Mouse (Mus musculus) induced T-regulatory cell, adult 2 months (primary cell): ENCODE measurements around the gene Fgf9.

ENCODE experiments used
- DNase-seq: peaks from one replicate; pipeline ENCODE4 v3.0.0-alpha.2; 2012; ENCODE audit warnings: low read depth

Fgf9 gene

DNA sequence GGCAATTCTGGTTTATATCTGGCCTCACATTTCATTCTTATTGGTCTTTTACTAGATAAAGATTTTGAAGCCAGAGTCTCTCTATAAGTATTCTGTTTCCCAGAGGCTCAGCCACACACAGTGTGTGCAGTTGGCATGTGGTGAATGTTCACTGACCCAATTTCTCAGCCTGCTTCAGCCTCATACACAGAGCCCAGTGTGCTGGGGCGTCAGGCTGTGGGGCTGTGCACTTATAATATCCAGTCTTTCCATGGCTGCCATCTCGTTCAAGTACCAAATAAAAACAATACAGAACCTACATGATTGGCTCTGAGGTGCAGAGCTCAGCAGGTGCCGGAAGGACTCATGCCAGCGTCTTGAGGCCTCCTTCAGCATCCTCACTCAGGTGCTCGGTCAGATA lies 19.1 kb downstream of the Fgf9 start:
- DNase-seq = no peak

DNA sequence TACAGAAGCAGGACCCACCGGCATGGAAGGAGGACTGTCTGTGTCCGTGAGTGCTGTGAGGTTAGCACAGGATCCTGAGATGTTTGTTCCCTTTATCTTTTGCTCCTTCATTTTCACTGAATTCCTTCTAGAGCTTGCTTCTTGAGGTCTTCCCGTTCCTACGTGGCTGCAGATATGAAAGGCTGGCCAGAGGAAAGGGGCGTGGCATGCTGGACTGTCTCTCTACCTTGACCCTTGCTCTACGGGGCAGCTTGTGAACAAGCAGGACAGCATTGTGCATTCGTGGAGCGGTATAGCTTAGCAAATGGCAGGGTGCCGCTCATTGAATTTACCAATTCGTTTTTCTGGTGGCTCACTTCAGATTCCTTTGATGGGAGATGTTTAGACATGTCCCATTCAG lies 21.0 kb downstream of the Fgf9 start:
- DNase-seq = no peak

DNA sequence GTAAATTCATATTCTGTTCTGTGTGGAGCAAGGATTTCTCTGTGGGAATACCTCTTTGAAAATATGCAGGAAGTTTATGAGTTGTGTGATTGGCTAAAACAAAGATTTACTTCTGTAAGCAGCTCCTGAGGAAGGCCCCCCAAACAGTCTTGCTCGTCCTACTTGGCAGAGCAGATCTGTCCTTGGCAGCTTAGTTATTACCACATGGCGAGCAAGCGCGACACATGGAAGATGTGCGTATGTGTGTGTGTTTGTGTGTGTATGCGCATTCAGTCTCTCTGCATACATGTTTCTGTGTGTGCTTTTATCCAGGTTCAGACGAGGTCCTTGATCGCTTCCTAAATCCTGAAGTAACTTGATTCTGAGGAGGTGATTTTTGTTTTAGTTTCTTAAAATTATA lies 29.3 kb downstream of the Fgf9 start:
- DNase-seq = no peak

DNA sequence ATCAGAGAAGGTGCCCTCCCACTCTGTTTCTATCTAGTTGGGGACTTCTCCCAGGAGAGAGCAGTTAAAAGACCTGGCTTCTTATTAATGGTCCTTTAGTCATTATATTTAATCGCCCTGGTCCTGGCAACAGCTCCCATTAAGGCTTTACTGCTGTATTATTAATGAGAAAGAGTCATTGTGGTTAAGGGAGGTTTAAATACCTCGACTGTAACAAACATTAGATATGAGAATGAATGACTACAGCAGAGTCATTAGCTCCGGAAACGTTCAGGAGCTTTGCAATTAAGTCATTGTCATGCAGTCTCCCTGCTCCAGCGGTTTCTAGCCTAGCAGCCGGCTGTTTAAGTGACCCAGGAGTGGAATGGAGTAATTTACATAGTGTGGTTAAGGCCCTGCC lies 31.0 kb downstream of the Fgf9 start:
- DNase-seq = no peak

DNA sequence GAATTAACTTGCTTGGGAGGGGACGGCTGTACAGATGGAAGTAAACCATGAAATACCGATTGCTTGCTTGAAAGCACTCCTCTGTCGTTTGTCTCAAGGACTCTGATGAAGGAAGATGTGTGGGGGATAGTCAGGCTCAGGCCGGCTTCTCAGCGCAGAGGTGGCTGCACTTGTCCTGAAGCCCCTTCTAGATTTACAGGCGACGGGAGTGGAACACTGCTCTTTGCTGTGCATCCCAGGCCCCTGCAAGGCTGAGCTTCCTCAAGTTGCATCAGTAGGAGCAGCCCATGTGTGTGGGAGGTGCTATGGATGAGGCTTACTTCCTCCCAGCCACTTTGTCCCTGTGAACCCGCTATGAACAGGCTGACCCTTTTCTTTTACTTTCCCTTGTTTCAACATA lies 33.9 kb downstream of the Fgf9 start:
- no peak for DNase-seq

DNA sequence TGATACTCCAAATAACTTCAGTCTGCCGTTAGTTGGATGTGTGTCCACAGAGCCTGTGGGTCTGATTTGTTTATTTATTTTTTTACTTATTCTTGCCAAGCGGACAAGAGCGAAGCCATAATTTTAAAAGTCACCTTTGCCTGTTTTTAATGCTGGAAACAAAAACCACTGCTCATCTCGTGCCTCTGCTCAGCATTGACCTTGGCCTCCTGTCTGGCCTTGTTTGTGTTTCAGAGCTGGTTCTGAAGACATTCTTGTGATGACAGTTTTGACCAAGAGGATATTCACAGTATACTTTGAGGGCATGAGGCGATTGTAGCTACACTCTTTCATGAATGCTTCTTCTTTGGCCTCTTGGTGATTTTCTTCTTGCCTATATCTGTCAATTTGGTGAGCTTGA lies 35.2 kb downstream of the Fgf9 start:
- DNase-seq = no peak

DNA sequence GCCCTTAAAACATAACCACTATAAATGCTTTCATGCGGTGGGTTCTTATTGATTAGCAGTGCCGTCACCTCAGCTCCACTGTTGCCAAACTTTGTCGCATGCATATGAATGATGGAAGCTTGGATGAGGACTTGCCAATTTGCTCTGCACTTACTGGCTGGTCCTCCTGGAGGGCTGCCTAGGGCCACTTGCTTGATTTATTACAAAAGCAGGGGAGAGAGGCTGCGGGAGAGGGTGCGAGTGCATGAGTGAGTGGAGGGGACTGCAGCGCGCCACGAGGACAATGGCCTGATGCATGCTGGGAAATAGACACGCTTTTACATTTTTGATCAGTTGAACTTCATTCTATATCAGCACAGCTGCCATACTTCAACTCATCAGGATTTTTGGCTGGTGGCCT lies 39.3 kb downstream of the Fgf9 start:
- DNase-seq = no peak

DNA sequence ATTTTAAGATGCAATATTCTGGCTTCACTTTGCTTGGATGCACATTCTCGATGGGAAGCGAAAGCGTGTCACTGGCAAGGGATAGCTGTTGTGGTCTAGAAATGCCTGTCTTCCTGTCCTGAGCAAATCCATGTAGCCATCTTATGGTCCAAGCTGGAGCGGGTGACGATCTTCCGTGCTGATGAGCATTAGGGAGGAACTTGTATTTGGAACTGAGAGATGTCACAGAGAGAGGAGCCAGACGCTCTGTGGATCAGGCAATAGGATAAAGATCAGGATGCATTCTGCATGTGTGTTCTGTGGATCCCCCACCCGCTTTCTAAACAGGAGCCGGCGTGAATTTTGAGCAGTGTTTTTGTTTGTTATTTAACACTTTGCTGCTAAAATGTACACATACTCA lies 41.2 kb downstream of the Fgf9 start:
- no peak for DNase-seq

DNA sequence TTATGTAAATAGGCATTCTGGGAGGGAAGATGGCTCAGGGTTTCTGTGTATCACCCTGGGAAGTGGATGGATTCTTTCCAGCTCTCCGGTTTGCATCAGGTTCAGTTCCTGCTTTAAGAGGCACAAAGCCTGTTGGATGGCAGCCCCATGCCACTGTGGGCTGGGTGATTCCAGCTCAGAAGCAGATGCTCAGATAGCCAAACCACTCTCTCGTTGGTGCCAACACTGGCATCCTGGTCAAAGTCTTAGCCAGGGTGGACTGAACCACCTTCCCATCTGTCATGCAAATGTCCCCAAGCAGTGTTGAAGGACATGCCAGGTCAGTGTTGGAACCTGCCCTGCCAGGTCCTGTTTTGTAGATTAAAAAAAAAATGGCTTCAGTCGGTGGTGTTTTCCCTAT lies 42.0 kb downstream of the Fgf9 start:
- no peak for DNase-seq

DNA sequence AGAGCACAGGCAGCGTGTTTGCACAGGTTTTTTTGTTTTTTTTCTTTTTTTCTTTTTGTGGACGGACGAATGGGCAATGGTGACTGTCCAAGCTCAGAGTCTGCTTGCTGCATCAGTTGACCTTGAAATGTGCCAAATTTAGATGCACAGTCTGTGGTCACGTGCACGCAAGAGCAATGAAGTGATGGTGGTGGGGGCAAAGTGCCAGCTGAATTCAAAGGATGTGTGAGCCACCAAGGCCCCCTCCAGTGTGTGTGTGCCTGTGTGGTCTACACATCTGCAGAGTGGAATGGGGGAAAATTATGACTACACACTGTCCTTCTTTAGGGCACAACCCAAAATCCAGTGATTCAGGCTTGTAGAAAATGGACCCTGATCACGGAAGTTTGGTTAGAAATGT lies 42.8 kb downstream of the Fgf9 start:
- DNase-seq = no peak

DNA sequence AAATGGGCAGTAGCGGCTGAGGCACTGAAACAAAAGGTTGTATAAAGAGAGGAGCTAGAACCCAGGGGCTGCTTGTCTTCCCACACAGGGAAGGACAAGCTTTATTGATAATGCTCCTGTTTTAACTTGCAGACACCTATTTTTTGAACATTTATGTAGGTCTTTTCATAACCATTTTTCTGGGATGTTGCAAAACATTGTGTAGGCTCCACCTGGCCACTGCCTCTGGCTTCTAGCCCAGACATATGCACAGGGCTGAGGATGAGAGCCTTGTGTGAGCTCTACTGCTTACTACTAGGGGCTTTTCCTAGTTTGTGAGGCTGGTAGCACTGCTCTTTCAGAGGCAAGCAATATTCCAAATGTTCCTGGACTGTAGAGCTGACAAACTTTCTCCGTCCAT lies 43.8 kb downstream of the Fgf9 start:
- no peak for DNase-seq

DNA sequence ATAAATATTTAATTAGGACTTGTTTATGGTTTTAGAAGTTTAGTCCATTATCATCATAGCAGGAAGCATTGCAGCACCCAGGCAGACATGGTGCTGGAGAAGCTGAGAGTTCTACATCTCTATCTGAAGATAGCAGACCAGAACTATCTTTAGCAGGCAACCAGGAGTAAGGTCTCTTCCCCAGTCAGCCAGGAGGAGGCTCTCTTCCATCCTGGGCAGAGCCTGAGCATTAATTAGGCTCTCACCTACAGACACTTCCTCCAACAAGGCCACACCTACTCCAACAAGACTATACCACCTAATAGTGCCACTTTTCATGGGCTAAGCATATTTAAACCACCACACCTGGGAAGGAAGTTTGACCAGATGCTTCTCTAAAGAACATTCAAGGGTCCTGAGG lies 54.3 kb downstream of the Fgf9 start:
- DNase-seq = no peak

DNA sequence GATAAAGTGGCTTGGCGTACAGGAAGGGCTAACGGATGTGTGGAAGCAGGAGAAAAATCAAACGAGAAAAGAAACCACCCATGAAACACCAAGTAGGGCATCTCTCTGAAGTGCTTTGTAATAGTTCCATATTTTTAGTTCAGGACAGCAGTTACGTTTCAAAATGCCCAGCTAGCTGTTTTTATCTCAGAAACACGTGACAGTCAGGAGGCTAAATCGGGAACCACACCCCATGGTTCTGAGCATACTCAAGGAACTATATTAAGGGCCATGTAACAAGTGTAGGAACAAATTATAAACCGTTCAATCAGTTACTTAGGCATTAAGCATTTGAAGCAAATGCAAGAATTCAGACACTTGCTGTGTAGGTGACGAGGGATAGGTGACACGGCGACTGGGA lies 56.2 kb downstream of the Fgf9 start:
- no peak for DNase-seq

DNA sequence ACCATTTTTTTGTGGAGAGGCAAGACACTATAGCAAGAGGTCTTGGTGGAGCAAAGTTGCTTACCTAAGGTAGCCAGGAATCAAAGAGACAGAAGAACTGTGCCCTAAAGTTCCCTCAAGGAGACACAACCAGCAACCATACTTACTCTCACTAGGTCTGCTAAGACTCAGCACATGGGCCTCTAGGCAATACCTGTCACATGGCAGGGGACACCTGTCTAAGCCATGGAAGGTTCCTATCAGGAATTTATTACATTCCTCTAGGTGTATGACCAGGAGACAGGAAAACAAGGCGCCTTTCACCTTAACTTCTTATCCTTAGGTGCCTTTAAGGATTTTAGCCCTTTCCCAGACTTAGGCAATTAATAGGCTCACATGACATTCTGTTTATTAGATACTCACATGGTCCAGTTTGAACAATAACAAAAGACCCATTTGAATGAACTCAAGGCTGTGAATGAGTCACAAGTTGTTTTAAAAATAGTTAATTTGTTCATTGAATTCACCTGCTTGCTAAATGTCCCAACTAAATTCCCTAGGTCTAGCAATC lies 69.2 kb downstream of the Fgf9 start:
- DNase-seq = no peak

DNA sequence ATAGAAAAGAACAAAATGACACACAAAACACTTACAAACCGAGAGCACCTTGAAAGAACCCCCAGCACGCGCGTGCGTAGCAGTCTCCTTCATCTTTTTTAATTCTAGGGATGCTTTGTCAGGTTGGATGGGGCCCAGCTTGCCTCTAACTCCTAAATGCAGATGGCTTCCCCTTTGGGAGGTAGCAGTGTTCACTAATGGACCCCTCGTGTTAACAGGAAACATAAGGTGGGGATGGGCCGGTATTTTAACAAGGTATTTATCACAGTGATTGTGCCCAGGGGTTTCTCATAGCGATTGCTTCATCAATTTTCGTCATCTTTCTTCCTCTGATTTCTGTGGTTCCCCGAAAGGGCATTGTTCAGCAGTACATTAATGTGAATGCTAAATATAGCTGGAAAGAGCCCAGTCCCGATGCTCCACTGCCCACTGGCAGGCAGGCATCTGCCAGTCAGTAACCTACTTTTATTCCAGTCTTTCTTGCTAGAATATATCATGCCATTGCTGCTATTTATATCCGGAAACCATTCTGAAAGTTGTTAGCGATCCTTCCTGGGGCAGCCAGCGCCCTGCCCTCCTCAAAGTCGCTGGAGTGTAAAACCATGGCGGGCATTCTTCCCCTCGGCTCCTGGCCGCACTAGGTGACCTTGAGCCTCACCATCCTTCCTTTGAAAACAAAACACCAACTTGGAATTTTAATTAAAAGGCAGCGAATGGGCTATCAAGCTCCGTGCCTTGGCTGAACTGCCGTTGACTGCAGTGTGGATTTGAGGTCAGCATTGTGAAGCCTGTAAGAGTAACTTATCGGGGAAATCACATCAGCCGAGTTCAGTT lies 79.5 kb downstream of the Fgf9 start:
- no peak for DNase-seq

DNA sequence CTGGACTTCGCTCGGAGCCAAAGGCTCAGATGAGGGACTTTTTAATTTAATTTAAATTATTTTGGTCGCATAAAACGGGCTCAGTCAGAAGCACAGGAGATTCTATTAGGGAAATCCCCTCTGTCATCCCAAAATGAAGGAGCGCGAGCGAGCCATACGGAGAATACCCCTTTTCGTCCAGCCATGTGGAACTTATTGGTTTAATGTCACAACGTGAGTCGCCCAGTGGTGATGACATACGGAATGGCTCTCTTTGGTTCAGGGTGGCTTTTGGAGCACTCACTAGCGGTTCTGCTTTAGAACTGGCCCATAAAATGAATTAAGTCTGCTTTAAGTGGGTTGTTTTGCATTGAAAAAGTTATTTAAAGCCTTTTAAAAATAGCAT lies 80.1 kb downstream of the Fgf9 start:
- DNase-seq = no peak

DNA sequence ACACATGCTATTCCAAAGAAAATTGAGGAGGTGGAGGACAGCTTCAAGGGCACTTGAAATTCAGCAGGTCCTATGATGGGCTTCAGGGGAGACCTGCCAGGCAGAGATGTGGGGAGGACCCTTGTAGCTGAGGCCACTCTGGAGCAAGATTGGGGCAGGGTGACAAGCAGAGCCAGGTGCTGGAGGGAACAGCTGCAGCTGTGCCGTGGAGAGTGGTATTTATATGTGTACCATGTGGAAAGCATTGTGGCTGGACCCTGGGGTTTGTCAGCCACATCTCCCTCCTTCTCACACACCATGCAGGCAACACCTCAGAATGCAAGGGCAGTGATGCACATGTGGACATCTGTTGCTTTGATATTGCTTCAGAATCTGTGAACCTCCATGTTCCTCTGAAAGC lies 81.8 kb downstream of the Fgf9 start:
- DNase-seq = no peak

DNA sequence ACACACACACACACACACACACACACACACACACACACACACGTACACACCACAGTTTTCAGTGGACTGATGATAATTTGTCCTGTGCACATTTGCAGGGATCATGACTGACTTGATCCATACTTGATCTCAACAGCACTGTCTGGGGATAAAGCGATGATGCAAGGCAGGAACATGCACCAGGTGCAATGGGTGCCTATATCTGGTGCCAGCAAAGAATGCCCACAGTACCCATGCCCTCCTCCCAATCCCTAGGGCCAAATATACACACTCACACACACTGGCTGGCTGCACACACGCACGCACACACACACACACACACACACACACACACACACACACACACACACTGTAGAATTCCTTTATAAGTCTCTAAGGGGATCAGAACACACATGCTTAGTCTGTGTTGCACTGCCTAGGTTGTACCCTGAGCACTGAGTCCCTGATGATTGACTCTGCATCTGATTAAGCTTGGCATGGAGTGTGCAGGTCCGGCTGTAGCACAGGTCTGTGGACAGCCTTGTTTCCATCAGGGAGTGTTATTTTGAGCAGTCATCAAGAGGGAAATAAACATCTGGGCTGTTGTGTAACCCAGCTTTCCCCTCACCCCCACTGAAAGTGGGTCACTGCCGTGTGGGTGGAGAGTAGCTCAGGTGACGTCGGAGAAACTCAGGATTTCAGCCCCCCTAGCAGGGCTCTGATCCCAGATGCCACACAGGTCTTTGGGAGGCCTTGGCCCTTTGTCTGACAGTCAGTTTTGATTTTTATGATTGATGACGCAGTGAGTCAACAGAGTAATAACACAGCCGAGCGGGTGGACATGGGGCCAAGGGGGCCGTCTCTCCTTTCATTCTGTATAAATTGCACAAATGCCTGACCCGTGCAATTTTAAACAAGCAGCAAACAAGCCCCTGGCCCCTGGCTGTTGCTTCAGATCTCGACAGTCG lies 83.4 kb downstream of the Fgf9 start:
- no peak for DNase-seq

DNA sequence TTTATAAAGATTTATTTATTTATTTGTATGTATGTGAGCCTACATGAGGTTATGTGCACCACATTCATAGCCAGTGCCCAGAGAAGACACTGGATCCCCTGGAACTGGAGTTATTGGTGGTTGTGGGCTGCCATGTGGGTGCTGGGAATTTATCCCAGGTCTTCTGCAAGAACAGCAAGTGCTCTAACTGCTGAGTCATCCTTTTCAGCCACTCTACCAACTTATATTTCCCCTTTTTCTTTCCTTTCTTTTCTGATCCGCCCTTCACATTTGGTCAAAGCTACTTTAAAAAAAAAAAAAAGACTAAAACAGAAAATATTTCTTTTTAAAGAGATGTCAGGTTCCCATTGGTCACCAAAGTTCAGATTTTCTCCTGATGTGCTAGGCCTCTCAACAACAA lies 90.3 kb downstream of the Fgf9 start:
- no peak for DNase-seq
